8 mouse cellular contexts compared by ENCODE assay signal in the genomic region with DNA sequence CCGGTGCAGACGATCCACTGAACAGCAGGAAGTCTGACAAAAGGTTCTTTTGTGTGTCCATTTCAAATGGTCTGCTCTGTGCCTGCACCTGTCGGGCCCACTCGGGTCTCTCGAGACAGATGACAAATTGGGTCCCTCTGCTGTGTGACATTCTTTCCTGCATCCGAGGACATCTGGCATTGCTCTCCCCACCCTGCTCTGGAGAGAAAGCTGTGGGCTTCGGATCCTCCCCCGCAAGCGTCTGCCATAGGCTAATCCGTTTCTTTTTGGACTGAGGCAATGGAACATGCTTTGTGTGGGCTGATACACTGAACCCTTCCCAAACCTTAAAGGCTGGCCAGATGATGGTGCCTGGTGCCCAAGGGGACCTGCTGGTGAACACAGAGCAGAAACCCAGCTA. TPM values are rescaled to one million over a fixed set of nuclear protein-coding genes. Genes with fewer than 3 reads are reported as not detected.
A peak's percentile ranks its signal among the peaks of the same experiment; 100 is the strongest.
DNase-seq lines count a peak whose midpoint lies in the region; ATAC-seq and TF ChIP-seq lines count a peak whose summit lies in the region.
"Had no signal": no experiment of that assay in that cellular context is flagged by ENCODE, and none has a peak within 500 bp of the region (broad histone marks: within the 10 kb centered on the region; RNA-seq: fewer than 3 reads in every experiment).

No protein-coding gene starts in this region.

- H3K4me3 ChIP-seq in cortical plate, adult 2 months (ENCODE audit: insufficient read depth, low read length) = peak overlapping the region; percentile 4; the same call in 1 of the 2 replicates
- peak overlapping the region; percentile 17; the same call in 1 of the 2 replicates for H3K4me3 ChIP-seq in layer of hippocampus, adult 2 months
- no peak overlapping the region for H3K4me3 ChIP-seq in midbrain, embryonic 14.5 days (replicated peaks; ENCODE audit: low read depth, low read length)
- no peak overlapping the region for H3K4me3 ChIP-seq in gastrocnemius, adult 2 months

- no peaks in the 10 kb centered on the region for H3K9me3 ChIP-seq in midbrain, embryonic 14.5 days (ENCODE audit: control insufficient read depth, low read length)

- intact Hi-C loops in gastrocnemius, adult 2 months (cut with DNase I) = no loop called here

- peak; percentile 94 for DNase-seq in brain, adult 2 months (ENCODE audit: low read depth, low spot score)
- DNase-seq in layer of hippocampus, adult 2 months (ENCODE audit: low spot score in 2 of 2) = peak; percentile 85 to 92
- peak; percentile 23 for DNase-seq in midbrain, embryonic 14.5 days
- no peak for DNase-seq in heart, adult 8-10 months (ENCODE audit: low spot score)
- no peak for DNase-seq in gastrocnemius, adult 2 months
- DNase-seq in yolk sac, embryonic 10.5 days (ENCODE audit: low spot score) = no peak
- DNase-seq: thymus, postnatal 4 days had no signal

- TF ChIP-seq CTCF in cortical plate, adult 2 months (IDR thresholded peaks at IDR 0.05; ENCODE audit: extremely low read depth, insufficient read depth, low read length) = no peak
- no peak for TF ChIP-seq CTCF in layer of hippocampus, adult 2 months (conservative IDR thresholded peaks at IDR 0.05)
- TF ChIP-seq CTCF in gastrocnemius, adult 2 months (IDR thresholded peaks at IDR 0.05) = no peak

- H3K9ac ChIP-seq in midbrain, embryonic 14.5 days (replicated peaks; ENCODE audit: low read length) = no peak overlapping the region

- peak; percentile 40; the same call in 1 of the 2 replicates for TF ChIP-seq POLR2A in cortical plate, adult 2 months (IDR thresholded peaks at IDR 0.05; ENCODE audit: extremely low read depth, insufficient read depth, low read length)

- H3K36me3 ChIP-seq in midbrain, embryonic 14.5 days (ENCODE audit: control insufficient read depth, insufficient read depth, low read length) = no peaks in the 10 kb centered on the region

- H3K27ac ChIP-seq in cortical plate, adult 2 months (ENCODE audit: insufficient read depth, low read length) = peak overlapping the region; percentile 69
- peak overlapping the region; percentile 97 for H3K27ac ChIP-seq in layer of hippocampus, adult 2 months
- H3K27ac ChIP-seq in midbrain, embryonic 14.5 days (replicated peaks; ENCODE audit: low read depth, low read length) = no peak overlapping the region; the same call in 1 of the 2 replicates
- no peak overlapping the region for H3K27ac ChIP-seq in gastrocnemius, adult 2 months

- H3K4me2 ChIP-seq in midbrain, embryonic 14.5 days (ENCODE audit: low read length) = no peak overlapping the region

- no peak for ATAC-seq in midbrain, embryonic 14.5 days (ENCODE audit: low FRiP score, low TSS enrichment)

- H3K4me1 ChIP-seq in cortical plate, adult 2 months (ENCODE audit: control insufficient read depth, insufficient read depth, low read length) = peaks cover 39% of the 10 kb centered on the region
- peaks cover 11% of the 10 kb centered on the region; the same call in 1 of the 2 replicates for H3K4me1 ChIP-seq in midbrain, embryonic 14.5 days (ENCODE audit: control insufficient read depth, insufficient read depth, low read length)

- WGBS in midbrain, embryonic 14.5 days = 28% methylated on average over 10 of the region's 10 CpGs

- H3K27me3 ChIP-seq in midbrain, embryonic 14.5 days (ENCODE audit: control insufficient read depth, insufficient read depth, low read length) = no peaks in the 10 kb centered on the region

RNA-seq across cellular contexts. Expression of gene Nphp4, which starts 23.4 kb away (rescaled TPM):
- polyA plus RNA-seq in cortical plate, adult 2 months (2012; rRNA removed) = 14.8 and 15.7 TPM in 2 replicates
- total RNA-seq in layer of hippocampus, adult 2 months (2021) = 10 to 100 TPM; 28.3 to 29.7 TPM
- 5.9 and 6.0 TPM in 2 replicates for polyA plus RNA-seq in midbrain, embryonic 14.5 days (2014; fragmentation: Nextera tagmentation; extraction: Ambion mirVana)
- total RNA-seq in heart, adult 8-10 months (2022) = 1 to 10 TPM in 2 of 4 experiments, under 1 TPM in 2; 0.82 to 1.2 (median 1.0) TPM
- under 1 TPM; 0.48 to 0.53 TPM for total RNA-seq in gastrocnemius, adult 2 months (2021)

RNA-seq across cellular contexts. Expression of gene Kcnab2, which starts 24.6 kb away (rescaled TPM):
- 245 and 267 TPM in 2 replicates for polyA plus RNA-seq in cortical plate, adult 2 months (2012; rRNA removed)
- 100 to 1,000 TPM; 740 to 785 TPM for total RNA-seq in layer of hippocampus, adult 2 months (2021)
- polyA plus RNA-seq in midbrain, embryonic 14.5 days (2014; fragmentation: Nextera tagmentation; extraction: Ambion mirVana) = 23.6 and 26.9 TPM in 2 replicates
- 1 to 10 TPM; 2.1 to 4.5 (median 3.1) TPM for total RNA-seq in heart, adult 8-10 months (2022)
- total RNA-seq in gastrocnemius, adult 2 months (2021) = 1 to 10 TPM in 1 of 2 experiments, under 1 TPM in 1; 0.51 to 1.6 TPM

Comparison
In these comparisons a context has a peak if more than half of its experiments do, and no peak if none do; other contexts are left out.
1. DNase-seq: peak in brain, adult 2 months (single experiment), layer of hippocampus, adult 2 months (2 of 2) and midbrain, embryonic 14.5 days (single experiment); none in heart, adult 8-10 months (single experiment), gastrocnemius, adult 2 months (single experiment) and yolk sac, embryonic 10.5 days (single experiment).
2. H3K27ac ChIP-seq: peak in cortical plate, adult 2 months (single experiment) and layer of hippocampus, adult 2 months (single experiment); none in midbrain, embryonic 14.5 days (single experiment) and gastrocnemius, adult 2 months (single experiment).
3. H3K4me3 ChIP-seq: peak in cortical plate, adult 2 months (single experiment) and layer of hippocampus, adult 2 months (single experiment); none in midbrain, embryonic 14.5 days (single experiment) and gastrocnemius, adult 2 months (single experiment).
4. RNA of gene Nphp4, which starts 23.4 kb away (total RNA-seq): 28.3 to 29.7 TPM in layer of hippocampus, adult 2 months; 0.82 to 1.2 TPM in heart, adult 8-10 months and 0.48 to 0.53 TPM in gastrocnemius, adult 2 months; every median in the first group is over 10 times any median in the second.
5. RNA of gene Kcnab2, which starts 24.6 kb away (total RNA-seq): 740 to 785 TPM in layer of hippocampus, adult 2 months; 2.1 to 4.5 TPM in heart, adult 8-10 months and 0.51 to 1.6 TPM in gastrocnemius, adult 2 months; every median in the first group is over 100 times any median in the second.